Mouse (Mus musculus) urinary bladder, adult 18-20 months (tissue): ENCODE measurements at regions not wholly inside any gene's neighbourhood (a gene's known extent, or its start where the extent isn't known, plus 50 kb on each side); places are given as distances from the start of the nearest gene placed in this dataset.

Experiments used
- DNase-seq, 2 experiments: peaks; one replicate each; pipeline ENCODE4 v3.0.0; 2022; ENCODE audit warnings: low spot score in 2 of 2, mixed read lengths in 2 of 2

DNA sequence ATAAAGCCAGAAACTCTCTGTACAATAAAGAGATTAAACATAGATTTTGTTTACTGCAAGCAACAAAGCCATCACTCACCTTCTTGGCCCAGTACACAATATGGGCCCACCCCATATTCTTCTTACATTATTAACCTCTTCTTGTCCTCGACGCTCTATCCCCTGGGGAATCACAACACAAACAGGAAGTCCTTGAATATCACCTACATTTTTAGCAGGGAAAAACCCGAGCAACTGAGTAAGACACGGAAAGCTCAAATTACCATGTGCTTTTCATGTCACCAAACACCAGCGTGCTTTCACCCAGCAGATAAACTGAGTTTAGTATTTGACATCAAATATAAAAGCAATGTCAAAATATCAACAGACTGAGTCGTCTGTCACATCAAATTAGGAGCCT is 179.7 kb downstream of the Parm1 start:
- DNase-seq, result no peak

DNA sequence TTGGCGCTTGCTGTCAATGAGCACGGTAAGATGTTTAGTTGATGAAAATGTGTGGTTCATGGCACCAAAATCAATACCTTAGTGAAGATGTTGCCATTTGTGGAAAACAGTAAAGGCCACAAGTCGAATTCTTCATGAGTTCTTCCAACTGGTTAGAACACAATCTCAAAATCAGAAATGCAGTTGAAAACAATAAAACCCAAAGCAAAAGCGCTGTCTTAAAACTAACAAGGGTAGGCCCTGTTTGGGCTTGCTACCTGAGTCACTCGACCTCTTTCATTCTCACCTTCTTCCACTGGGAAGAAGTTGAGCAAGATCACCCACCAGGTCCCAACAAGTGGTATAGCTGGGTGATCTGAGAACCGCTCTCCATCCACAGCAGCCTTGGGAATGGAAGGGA is 179.1 kb downstream of the Parm1 start:
- DNase-seq, result no peak

DNA sequence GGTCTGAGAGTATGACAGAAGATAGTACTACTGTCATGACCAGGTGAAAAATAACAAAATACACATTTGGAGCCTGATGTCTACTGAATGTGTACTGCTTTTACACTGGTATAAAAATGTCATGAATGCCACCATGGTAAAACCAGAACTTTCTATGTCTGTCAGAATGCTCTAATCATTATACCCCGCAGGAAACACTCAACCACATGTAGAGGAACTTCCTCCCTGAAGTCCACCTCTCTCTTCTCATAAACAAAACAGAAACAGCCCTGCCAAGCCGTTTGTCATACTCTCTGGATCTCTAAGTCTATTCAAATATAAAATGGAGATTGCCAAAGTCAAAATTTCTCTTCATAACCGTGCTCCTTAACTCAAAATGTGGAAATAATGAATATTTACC is 178.2 kb downstream of the Parm1 start:
- no peak for DNase-seq

DNA sequence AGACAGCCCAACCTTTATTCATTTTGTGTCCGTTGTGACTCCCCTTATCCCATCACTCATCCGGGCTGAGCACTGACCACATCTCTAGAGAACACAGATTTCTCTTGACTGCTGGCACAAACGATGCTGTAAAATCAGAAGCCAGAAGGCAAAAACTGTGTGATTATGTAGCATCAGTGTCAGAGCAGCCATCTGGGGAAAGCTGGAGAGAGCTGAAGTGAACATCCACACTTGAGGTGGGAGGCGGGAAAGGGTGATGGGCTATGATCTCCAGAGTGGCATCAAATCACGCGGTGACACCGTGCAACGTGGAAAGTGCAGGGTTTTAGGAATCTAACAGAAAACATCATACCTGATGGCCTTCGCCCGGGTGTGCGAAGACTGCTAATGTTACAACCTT is 175.9 kb downstream of the Parm1 start:
- DNase-seq, result no peak

DNA sequence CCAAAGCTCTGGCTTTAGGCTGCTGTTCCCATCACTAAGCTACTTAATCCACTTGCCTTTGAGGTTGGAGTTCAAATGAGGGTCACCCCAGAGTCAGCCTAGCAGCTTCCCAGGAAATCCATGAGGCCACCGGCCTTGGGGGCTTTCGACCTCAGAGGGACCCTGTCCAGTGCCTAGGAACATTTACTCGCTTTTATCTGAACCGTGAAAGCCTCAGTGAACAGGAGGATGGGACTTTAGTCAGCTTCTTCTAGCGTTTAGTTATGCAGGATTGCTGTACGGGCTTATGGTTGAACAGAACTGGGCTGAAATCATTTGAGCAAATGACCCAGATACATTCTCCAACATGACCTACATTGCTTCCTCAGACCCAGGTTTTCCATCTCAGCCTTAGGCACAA is 174.9 kb downstream of the Parm1 start:
- DNase-seq, result no peak

DNA sequence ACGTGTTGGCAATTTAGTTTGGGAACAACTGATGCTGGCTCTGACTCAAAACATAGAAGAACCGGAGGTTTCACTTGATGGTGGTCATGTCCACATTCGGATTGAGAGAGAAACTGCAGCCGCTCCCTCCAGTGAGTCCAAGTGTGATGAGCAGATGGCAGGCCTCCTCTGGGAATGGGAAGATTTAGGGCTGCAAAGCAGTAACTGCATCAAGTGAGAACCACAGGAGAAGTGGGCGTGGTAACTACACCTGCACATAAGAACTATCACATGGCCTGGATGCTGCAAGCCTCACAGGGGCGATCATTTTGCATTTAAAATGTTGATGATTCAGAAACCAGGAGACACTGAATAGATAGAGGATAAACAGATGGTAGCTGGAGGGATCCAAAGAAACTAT is 161.3 kb downstream of the Parm1 start:
- DNase-seq, result no peak
